Mouse (Mus musculus) neural tube, embryonic 11.5 days (tissue): ENCODE measurements around the gene Man2a1. TPM values are rescaled to one million over a fixed set of nuclear protein-coding genes. Genes with fewer than 3 reads are reported as not detected.

Source experiments
- ATAC-seq: fragments of 200-750 bp; cut with Nextera tagmentation; 2 replicates; pipeline ENCODE4 v1.8.0; 2017; ENCODE audit warnings: moderate number of reproducible peaks, mild to moderate bottlenecking, moderate TSS enrichment, moderate library complexity; ENCODE audit not compliant: insufficient read depth, low FRiP score, low TSS enrichment
- DNase-seq: peaks from one replicate; pipeline ENCODE4 v3.0.0-alpha.2; 2015; ENCODE audit warnings: low spot score
- H3K27ac ChIP-seq: fragments of 300-500 bp; sonication (generic); 2 replicates; pipeline ENCODE4 v1.5.1; 2014; ENCODE audit warnings: low read depth, mild to moderate bottlenecking, low read length
- H3K27me3 ChIP-seq: fragments of 300-500 bp; sonication (generic); 2 replicates; pipeline ENCODE4 v1.6.1; 2014; ENCODE audit warnings: mild to moderate bottlenecking, low read length, mixed read lengths; ENCODE audit not compliant: control insufficient read depth, insufficient read depth
- H3K36me3 ChIP-seq: fragments of 300-500 bp; sonication (generic); 2 replicates; pipeline ENCODE4 v1.6.1; 2014; ENCODE audit warnings: mild to moderate bottlenecking, low read length, moderate library complexity, mixed read lengths; ENCODE audit not compliant: control insufficient read depth, insufficient read depth
- H3K4me1 ChIP-seq: fragments of 300-500 bp; sonication (generic); 2 replicates; pipeline ENCODE4 v1.6.1; 2014; ENCODE audit warnings: low read length, mixed read lengths; ENCODE audit not compliant: control insufficient read depth, insufficient read depth
- H3K4me2 ChIP-seq: fragments of 300-500 bp; sonication (generic); 2 replicates; pipeline ENCODE4 v1.6.1; 2014; ENCODE audit warnings: low read depth, mild to moderate bottlenecking, moderate library complexity
- H3K4me3 ChIP-seq: fragments of 300-500 bp; sonication (generic); 2 replicates; pipeline ENCODE4 v1.5.1; 2014; ENCODE audit warnings: low read depth, low read length
- H3K9ac ChIP-seq: fragments of 300-500 bp; sonication (generic); 2 replicates; pipeline ENCODE4 v1.6.1; 2014; ENCODE audit warnings: mild to moderate bottlenecking, low read length
- H3K9me3 ChIP-seq: fragments of 300-500 bp; sonication (generic); 2 replicates; pipeline ENCODE4 v1.6.1; 2016; ENCODE audit warnings: low read length; ENCODE audit not compliant: control insufficient read depth
- WGBS: fragments of 180-500 bp; shearing (Covaris S2); extraction: QIAGEN DNeasy Blood & Tissue Kit; methylation state at CpG from one replicate; pipeline ENCODE4 v1.1.7; 2014; 5-methylcytosine and 5-hydroxymethylcytosine counted together
- polyA plus RNA-seq: library from polyadenylated mRNA; unstranded; fragments of >200 nt; fragmentation: Nextera tagmentation; extraction: Ambion mirVana; gene quantifications from 2 replicates; pipeline ENCODE4 v1.2.1, GENCODE M21; 2014

Gene Man2a1
- polyA plus RNA-seq, 1 experiment from 2014 or later, result 4.7 TPM

DNA sequence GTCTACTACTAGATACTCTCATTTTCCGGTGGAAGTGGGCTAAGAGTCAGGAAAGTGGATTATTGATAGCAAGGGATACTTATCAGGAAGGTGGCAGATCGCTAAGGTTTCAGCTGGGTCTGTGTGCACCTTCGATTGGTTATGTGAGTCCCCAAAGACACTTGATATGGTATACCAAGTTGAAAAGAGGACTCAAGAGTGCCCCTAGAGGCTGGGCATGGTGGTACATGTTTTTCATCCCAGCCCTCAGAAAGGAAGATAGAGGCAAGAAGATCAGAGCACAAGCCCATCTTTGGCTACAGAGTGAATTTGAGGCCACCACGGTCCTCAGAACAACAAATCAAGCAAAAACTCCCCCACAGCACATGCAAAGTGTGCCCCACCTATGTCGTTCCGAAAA is 25.3 kb upstream of the Man2a1 start:
- no peak overlapping the region for H3K4me3 ChIP-seq
- H3K9me3 ChIP-seq, result no peaks in the 10 kb centered on the region
- H3K4me2 ChIP-seq, result no peak overlapping the region
- 77% methylated on average over 6 of the region's 6 CpGs for WGBS
- no peaks in the 10 kb centered on the region for H3K4me1 ChIP-seq
- ATAC-seq (no peak), DNase-seq (no peak)
- H3K9ac ChIP-seq, result no peak overlapping the region
- H3K36me3 ChIP-seq, result no peaks in the 10 kb centered on the region
- H3K27me3 ChIP-seq, result no peaks in the 10 kb centered on the region
- H3K27ac ChIP-seq, result no peak overlapping the region

DNA sequence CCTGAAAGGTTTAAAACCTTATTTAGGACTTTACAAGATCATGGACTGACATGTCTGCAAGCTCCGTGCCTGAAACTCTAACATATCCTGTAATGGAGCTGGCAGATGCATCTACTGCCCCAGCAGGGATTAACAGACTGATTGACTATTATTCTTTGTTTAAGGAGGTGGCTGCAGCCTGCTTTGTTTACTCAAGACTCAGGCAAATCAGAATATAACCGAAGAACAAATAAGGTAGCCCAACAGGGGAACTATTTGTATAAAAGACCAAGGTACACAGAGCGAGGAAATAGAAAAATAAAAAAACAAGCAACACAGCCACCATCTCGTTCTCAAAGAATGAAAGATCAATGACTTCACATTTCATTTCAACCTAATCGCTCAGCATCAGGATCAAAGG is 23.1 kb upstream of the Man2a1 start:
- H3K27ac ChIP-seq, result no peak overlapping the region
- no peak for ATAC-seq
- DNase-seq, result no peak
- H3K4me3 ChIP-seq, result no peak overlapping the region
- no peak overlapping the region for H3K9ac ChIP-seq
- no peaks in the 10 kb centered on the region for H3K4me1 ChIP-seq
- no peaks in the 10 kb centered on the region for H3K9me3 ChIP-seq
- no peak overlapping the region for H3K4me2 ChIP-seq
- no peaks in the 10 kb centered on the region for H3K36me3 ChIP-seq
- H3K27me3 ChIP-seq, result no peaks in the 10 kb centered on the region
- WGBS, result 43% methylated on average over 5 of the region's 5 CpGs

DNA sequence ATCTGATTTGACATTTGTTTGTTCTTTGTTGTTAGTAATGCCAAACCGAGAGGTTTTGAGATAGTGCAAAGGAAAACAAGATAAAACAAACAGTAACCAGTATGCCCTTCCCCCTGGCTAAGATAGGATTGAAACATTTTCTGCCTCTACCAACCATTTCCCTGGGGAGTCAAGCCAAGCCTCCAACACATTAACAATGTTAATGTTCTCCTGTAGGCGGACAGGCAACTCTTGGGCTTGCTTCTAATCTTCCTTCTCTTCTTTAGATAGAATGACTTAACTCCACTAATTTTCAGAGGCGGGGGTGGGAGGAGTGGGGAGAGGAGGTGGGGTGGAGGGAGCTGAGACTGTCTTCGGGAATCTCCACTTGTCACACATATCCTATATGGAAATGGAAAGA is 22.2 kb upstream of the Man2a1 start:
- no peak overlapping the region for H3K4me2 ChIP-seq
- DNase-seq (no peak), ATAC-seq (no peak)
- H3K27ac ChIP-seq, result no peak overlapping the region
- no peaks in the 10 kb centered on the region for H3K9me3 ChIP-seq
- no peak overlapping the region for H3K9ac ChIP-seq
- no peaks in the 10 kb centered on the region for H3K27me3 ChIP-seq
- no peaks in the 10 kb centered on the region for H3K4me1 ChIP-seq
- WGBS, result 46% methylated on average over 4 of the region's 4 CpGs
- no peaks in the 10 kb centered on the region for H3K36me3 ChIP-seq
- no peak overlapping the region for H3K4me3 ChIP-seq

DNA sequence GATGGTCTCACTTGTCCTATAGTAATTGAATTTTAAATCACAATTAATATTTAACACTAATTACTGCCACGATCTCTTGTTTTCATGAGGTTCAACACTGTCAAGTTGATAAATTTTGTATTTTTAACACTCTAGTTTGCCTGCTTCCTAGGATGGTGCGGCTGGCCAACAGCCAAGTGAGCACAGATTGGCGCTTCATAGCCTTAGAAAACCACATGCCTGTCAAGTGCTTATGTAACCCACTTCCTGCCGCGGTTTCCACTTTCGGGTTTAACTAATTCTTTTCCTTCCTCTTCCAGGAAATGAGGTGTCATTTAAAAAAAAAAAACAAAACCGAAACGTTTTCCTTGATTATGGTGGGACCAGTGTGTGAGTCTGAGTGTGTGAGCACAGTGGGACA is 20.8 kb upstream of the Man2a1 start:
- Histone ChIP-seq H3K4me2 (no peak overlapping the region), H3K4me3 (no peak overlapping the region), H3K27ac (no peak overlapping the region), H3K36me3 (no peaks in the 10 kb centered on the region), H3K9me3 (no peaks in the 10 kb centered on the region), H3K4me1 (no peaks in the 10 kb centered on the region), H3K27me3 (no peaks in the 10 kb centered on the region), H3K9ac (no peak overlapping the region)
- ATAC-seq (no peak), DNase-seq (no peak)
- 82% methylated on average over 8 of the region's 8 CpGs for WGBS

DNA sequence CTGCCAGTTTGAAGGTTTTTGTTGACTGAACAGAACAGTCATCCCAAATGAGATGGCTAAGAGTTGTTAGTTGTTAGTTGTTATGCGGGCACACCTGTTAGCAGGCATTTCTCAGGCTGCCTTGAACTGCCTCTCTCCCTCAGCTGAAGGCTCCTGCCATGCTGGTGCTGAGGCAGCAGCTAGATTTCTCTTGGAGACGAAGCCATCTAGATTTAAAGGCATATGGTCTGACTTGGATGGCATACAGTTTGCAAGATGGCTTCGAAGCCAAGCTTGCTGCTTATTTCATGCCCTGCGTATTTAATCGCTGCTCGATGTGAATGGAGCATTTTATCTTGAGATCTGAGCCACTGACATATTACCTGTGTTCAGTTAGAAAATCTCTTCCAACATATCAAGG is 19.4 kb upstream of the Man2a1 start:
- Histone ChIP-seq H3K4me3 (no peak overlapping the region), H3K4me1 (no peaks in the 10 kb centered on the region), H3K4me2 (no peak overlapping the region), H3K9me3 (no peaks in the 10 kb centered on the region), H3K36me3 (no peaks in the 10 kb centered on the region), H3K27me3 (no peaks in the 10 kb centered on the region), H3K27ac (no peak overlapping the region), H3K9ac (no peak overlapping the region)
- DNase-seq (no peak), ATAC-seq (no peak)
- 89% methylated on average over 6 of the region's 6 CpGs for WGBS

DNA sequence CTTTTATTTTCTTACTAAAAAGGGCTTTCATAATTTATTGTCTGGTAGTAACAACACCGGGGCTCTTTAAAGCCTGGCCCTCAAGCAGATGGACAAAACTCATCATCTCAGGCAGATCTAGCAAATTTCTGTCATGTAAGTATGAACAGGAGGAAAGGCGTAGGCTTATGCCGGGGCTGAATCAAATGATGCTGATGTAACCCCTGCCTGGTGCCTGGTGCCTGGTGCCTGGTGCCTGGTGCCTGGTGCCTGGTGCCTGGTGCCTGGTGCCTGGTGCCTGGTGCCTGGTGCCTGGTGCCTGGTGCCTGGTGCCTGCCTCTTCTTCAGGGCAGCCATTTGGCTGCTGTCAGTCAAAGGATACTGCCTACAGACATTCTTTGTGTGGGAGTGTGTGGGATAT is 18.6 kb upstream of the Man2a1 start:
- Histone ChIP-seq H3K36me3 (no peaks in the 10 kb centered on the region), H3K4me3 (no peak overlapping the region), H3K27me3 (no peaks in the 10 kb centered on the region), H3K4me1 (no peaks in the 10 kb centered on the region), H3K27ac (no peak overlapping the region), H3K9ac (no peak overlapping the region), H3K4me2 (no peak overlapping the region), H3K9me3 (no peaks in the 10 kb centered on the region)
- DNase-seq, result no peak
- no peak for ATAC-seq
- WGBS, result 86% methylated on average over 3 of the region's 3 CpGs

DNA sequence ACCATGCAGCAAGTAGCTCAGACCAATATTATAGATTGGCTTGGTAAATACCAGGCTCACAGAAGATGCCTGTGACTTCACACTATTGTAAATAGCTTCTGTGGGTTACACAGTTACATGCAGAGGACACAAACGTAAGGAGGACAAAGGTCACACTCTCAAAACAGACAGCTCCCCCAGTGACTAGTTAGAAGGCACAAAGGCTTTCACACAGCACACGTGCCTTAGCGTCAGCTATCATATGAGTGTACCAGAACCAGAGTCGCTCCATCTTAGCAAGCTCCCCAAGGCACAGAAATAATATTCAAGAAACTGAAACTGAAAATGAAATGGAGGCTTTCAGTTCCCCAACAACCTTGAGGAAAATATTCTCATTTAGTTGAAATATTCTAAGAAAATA is 10.1 kb upstream of the Man2a1 start:
- Histone ChIP-seq H3K4me1 (no peaks in the 10 kb centered on the region), H3K27ac (no peak overlapping the region), H3K9ac (no peak overlapping the region), H3K4me2 (no peak overlapping the region), H3K4me3 (no peak overlapping the region), H3K9me3 (no peaks in the 10 kb centered on the region), H3K27me3 (no peaks in the 10 kb centered on the region), H3K36me3 (no peaks in the 10 kb centered on the region)
- no peak for ATAC-seq
- DNase-seq, result no peak
- 46% methylated on average over 4 of the region's 4 CpGs for WGBS

DNA sequence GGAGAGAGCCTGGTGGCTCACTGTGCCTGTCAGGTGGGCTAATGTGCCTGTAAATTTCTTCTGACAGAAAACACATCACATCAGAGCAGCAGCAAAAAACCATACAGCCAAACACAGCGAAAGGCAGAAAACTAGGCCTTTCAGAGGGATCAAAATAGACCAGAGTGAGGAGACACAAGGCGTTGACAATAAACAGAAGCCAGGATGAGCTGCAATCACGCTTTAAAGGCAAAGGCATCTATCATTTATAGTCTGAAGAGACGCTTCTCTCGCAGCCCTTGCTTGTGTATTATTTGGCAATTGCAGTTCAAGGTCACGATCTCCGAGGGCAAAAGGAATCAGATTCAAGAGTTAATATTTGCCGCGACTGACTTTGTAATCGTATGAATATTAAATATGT is 9.2 kb upstream of the Man2a1 start:
- no peak for DNase-seq
- no peaks in the 10 kb centered on the region for H3K9me3 ChIP-seq
- 87% methylated on average over 10 of the region's 10 CpGs for WGBS

DNA sequence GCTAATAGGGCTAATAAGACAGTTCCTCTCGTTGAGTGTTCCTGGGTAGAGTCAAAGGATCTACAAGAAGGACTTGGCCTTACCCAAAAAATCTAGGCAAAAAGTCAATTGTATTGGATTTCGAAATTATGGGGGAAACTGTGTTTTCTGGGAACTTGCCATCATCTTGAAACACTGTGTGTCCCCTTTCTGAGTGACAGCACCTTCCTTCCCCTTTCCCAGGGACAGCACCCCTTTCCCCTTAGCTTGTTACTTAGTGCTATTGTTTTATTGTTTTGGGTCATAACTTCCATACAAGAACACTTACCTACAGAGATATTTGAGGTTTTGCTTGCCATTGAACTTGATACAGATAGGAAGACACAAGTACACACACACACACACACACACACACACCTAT is 8.2 kb upstream of the Man2a1 start:
- H3K9me3 ChIP-seq, result no peaks in the 10 kb centered on the region

More for the DNA sequence above, 9.2 kb upstream of the Man2a1 start:
- Histone ChIP-seq H3K4me2 (no peak overlapping the region), H3K36me3 (no peaks in the 10 kb centered on the region), H3K4me1 (no peaks in the 10 kb centered on the region), H3K9ac (no peak overlapping the region), H3K4me3 (no peak overlapping the region), H3K27ac (no peak overlapping the region), H3K27me3 (no peaks in the 10 kb centered on the region)
- no peak for ATAC-seq

More for the DNA sequence above, 8.2 kb upstream of the Man2a1 start:
- Histone ChIP-seq H3K4me1 (no peaks in the 10 kb centered on the region), H3K9ac (no peak overlapping the region), H3K27me3 (no peaks in the 10 kb centered on the region), H3K36me3 (no peaks in the 10 kb centered on the region), H3K27ac (no peak overlapping the region), H3K4me2 (no peak overlapping the region), H3K4me3 (no peak overlapping the region)
- DNase-seq (no peak), ATAC-seq (no peak)
- WGBS, result 90% methylated on average over 2 of the region's 2 CpGs
